Mouse (Mus musculus) megakaryocyte, adult 5-6 weeks (primary cell): Measurements from ENCODE around the gene Nfkb2. TPM values are rescaled to one million over a fixed set of nuclear protein-coding genes. Genes with fewer than 3 reads are reported as not detected.
A peak's percentile ranks its signal among the peaks of the same experiment; 100 is the strongest.

Experiments used
- ATAC-seq: 2 replicates; pipeline ENCODE4 v1.8.0; 2016; ENCODE audit warnings: mild to moderate bottlenecking, inconsistent platforms; ENCODE audit not compliant: poor library complexity, severe bottlenecking
- total RNA-seq, 2 experiments: library from RNA; stranded (forward) in 1 of 2; stranded (reverse) in 1 of 2; fragments of 153-499, 151-499 nt in 1 of 2; fragments of 221-1000, 200-1000 nt in 1 of 2; gene quantifications; 2 replicates each; pipeline versions ENCODE4 v1.2.3 to v1.2.4; 2015 to 2017

Nfkb2 gene
- total RNA-seq (2015) (8.1 and 10.0 TPM in 2 replicates), total RNA-seq (2017) (14.6 and 20.3 TPM in 2 replicates)

GRCm38 (mm10) chr19:46304216-46304841 lies at the start of gene Nfkb2:
Gene Nfkb2 (plus strand): TSS chr19:46304320.
- peak; percentile 73 for ATAC-seq

DNA sequence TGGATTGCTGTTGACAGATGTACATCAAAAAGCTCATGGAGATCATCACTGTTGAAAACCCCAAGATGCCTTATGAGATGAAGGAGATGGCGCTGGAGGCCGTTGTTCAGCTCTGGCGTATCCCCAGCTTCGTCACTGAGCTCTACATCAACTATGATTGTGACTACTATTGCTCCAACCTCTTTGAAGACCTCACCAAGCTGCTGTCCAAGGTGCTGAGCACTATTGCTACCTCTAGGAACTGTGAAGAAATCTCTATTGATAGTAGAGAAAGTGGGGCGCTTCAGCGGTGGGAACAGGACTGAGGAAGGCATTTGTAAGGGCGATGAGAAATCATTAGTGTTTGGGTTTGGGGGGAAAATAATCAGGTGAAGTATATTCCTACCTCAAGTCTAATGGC lies 39.4 kb upstream of the Nfkb2 start:
- no peak for ATAC-seq

DNA sequence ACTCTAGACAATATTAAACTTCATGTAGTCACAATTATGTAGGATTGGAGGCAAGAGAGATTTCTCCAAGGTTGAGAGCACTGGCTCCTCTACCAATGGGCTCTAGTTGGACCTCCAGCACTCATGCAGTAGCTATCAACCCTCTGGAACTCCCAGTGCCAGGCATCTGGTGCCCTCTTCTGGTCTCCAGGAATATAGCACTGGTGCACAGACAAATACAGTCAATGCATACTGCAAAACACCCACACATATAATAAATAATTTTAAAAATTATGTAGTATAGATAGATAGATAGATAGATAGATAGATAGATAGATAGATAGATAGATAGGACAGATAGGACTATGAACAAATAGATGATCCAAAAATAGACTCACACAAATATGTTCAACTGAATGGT lies 28.8 kb upstream of the Nfkb2 start:
- ATAC-seq = no peak

DNA sequence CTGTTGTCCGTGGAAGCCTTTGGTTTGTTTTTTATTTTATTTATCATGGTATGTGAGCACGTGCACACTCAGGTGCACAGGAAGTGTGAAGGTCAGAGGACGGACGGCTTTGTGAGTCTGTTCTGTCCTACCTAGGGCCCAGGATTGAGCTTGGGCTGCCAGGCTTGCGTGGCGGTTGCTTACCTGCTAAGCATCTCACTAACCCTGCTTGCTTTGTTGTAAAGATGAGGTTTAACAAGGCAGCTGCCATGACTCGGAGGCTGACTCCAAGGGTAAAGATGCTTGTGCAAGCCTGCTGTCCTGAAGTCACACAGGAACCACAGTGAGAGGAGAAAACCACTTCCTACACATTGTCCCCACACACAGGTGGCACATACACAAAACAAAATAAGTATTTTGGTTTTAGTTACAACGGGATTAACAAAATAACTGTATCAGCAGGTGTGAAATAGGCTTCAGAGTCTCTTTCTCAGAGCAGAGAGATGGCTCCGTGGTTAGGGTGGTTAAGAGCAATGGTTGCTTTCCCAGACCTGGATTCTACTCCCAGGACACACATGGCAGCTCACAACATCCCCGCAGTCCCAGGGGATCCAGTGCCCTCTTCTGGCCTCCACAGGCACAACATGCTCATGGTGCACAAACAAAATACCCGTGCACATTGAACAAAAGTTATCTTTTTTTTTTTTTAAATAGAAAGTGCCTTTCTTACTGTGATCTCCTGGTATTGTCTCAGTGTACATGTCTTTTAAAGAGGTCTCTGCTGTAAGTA lies 21.9 kb upstream of the Nfkb2 start:
- ATAC-seq = no peak

GRCm38 (mm10) chr19:46284686-46285085 lies 19.4 kb upstream of the Nfkb2 start:
- no peak for ATAC-seq

- ATAC-seq = no peak
Observed at GRCm38 (mm10) chr19:46285631-46286030, 18.5 kb upstream of the Nfkb2 start.

- no peak for ATAC-seq
Observed at GRCm38 (mm10) chr19:46286047-46286446, 18.1 kb upstream of the Nfkb2 start.

- no peak for ATAC-seq
Observed at GRCm38 (mm10) chr19:46286926-46287325, 17.2 kb upstream of the Nfkb2 start.

DNA sequence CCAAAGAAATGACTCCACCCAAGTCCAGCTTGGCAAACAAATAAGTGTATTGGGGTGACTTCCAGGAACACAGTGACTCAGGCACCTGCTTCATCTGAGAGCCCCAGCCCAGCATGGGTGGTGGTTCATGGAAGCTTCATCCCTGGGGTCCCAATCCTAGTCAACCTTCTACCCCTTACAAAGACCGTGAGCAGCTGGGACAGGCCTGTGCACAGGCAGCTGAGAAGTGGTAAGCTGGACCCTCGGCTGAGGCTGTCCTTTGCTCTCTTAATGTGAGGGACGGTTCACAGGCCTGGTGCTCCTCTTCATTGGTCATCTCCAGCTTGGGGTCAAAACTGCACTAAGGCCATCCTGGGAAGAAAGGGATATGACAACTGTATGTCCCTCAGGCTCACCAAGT lies 16.6 kb upstream of the Nfkb2 start:
- ATAC-seq = no peak

DNA sequence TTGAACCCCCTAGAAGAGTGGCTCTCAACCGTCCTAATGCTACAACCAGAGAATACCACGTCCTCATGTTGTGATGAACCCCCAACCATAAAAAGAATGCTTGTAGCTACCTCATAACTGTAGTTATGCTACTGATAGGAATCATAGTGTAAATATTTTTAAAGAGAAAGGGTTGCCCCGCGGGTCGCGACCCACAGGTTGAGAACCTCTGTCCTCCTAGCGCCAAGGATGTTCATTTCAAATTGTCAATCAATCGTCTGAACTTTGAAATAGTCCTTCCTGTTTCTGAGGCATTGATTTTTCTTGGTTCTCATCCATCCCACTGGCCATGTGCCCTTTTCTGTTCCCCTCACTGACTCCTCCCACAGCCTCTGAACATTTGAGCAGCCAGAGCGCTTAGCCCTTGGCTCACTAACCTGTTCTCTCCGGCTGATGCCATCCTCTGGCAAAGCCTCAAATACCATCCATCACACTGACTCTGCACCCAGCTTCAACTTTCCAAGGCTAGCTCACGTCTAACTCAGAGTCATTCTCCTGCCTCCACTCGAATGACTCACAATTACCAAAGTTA lies 13.5 kb upstream of the Nfkb2 start:
- ATAC-seq = no peak

DNA sequence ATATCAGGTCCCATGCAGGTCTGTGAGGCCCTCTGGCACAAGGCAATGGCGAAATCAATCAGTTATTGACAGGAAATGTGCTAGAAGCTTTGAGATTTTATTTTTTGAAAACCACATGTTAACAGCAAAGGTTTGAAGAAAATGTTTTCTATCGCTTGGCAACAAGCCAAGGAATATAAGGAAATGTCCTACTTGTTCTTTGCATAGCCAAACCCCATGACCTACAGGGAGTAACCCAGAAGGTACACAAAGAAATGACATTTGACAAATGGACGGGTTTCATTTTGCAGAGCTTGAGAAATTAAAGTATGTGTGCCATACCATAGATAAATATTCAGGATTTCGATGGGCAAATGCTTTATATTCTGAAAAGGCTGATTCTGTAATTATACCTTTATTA lies 7.2 kb upstream of the Nfkb2 start:
- ATAC-seq = no peak

DNA sequence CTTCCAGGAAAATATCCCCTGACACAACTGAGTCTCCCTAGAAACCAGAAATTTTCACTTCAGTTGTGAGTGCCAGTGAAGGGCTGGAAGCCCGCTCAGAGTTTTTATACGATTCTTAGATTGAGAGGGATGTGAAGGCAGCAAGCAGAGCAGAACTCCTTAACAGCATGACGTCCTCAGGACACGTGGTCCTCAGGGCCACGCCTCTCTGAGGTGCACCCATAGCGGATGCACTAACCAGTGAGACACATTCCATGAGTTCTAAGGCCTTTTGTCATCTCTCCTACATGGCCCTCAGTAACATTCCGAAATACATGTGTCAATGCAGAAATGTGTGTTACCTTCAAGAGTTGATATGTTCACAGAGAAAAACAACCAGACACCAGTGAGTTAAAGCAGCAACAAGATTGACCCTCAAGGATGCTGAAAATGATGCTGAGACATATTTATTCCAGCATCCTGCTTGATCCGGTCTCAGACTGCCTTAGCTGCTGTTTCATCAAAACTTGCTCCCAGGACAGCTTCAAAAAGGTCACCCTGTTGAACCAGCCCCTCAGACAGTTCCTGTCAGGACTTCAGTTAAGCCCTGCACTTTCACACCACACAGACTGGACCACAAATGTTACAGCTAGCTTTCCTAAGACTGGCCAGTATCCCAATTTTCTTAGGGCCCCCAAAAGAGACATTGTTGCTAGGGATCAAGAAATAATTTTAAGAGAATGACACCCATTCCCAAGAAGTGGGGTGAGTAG lies 3.6 kb upstream of the Nfkb2 start:
- ATAC-seq = no peak

DNA sequence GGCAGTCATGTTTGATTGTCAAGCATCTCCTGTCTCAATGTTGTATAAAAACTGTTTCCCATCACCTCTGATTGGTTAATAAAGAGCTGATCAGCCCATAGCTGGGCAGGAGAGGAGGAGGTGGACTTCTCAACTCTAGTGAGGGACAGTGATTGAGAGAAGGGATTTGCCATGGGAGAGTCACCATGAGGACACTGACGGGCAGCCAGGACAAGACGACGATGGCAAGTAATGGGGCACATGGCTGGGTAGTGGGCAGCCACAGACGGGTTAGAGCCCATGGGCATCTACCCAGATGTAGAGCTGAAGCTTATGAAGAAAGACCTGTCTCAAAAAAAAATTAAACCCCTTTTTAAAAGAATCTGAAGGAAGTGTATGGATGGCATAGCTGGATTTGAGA lies 1.6 kb upstream of the Nfkb2 start:
- no peak for ATAC-seq

GRCm38 (mm10) chr19:46303251-46304215 lies 587 bp upstream of the Nfkb2 start:
- no peak for ATAC-seq

DNA sequence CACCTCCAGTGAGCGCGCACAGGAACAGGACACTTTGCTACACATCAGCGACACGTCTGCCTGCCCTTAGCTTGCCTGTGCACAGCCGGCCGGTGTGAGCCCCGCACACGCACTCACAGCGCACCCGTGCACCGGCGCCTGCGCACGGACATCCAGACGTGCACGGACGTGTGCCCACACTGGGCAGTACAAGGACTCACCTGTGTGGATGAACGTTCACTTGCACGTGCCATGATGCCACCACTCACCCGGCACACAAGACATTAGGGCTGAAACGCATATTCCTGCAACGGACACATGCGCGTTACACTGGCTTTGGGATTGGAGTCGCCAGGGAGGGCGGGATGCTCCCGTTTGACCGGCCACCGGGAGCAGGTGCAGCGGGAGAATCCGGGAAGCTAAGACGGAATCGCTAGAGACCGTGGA lies 801 bp downstream of the Nfkb2 start:
- peak; percentile 30 for ATAC-seq

DNA sequence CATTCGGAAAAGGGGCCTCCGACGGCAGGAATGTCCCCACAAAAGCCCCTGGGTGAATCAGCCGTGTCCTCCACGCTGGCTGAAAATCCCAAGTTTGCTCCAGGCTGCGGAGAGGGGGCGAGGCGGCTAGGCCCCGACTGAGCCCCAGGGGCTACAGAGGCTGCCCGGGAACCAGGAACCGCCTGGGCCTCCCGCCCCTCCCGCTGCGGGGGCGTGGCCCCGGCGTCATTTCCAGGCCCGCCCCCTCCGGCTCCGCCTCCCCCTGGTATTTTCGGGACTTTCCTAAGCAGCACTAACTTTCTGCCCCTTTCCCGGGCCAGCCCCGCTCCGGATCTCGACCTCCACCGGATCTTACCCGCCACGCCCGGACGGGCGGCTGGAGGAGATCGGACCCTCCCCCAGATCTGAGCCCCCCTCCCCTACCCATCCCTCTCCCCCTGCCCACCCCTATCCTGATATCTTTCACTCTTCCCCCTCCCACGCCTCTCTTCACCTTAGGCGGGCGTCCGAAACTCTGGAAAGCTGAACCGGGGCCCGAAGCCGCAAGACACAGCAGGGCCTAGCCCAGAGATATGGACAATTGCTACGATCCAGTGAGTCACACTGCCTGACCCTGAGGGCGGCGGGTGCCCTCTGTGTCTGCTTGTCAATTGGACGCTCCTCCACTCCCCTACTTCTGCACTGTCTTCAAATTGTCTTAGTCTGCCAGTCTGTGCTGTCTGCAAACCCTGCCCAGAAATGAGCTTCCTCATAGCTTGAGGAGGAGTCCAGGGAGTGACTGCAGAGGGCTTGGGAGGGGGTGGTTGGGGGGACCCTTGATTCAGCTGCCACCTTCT lies 1.5 kb downstream of the Nfkb2 start:
- peak; percentile 67 for ATAC-seq

- no peak for ATAC-seq
Observed at GRCm38 (mm10) chr19:46306268-46306610, 2.1 kb downstream of the Nfkb2 start.

GRCm38 (mm10) chr19:46306751-46307289 lies 2.7 kb downstream of the Nfkb2 start:
- ATAC-seq = no peak

DNA sequence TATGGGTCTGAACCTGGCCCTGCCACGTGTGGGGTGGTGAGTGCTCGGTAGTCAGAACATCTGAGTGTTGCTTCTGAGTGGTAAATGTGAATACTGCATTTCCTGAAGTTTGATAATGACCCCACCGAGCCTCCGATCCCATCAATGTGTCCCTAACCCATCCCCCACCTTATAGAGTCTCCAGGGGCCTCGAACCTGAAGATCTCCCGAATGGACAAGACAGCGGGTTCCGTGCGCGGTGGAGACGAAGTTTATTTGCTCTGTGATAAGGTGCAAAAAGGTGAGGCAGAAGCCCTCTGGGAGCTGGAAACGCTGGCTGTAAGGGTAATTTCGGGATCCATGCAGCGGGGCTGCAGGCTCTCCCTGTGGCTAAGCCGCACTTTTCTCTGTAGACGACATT lies 3.7 kb downstream of the Nfkb2 start:
- ATAC-seq = no peak
